Mouse (Mus musculus): ENCODE results near the gene Cdc42bpa.

DNA sequence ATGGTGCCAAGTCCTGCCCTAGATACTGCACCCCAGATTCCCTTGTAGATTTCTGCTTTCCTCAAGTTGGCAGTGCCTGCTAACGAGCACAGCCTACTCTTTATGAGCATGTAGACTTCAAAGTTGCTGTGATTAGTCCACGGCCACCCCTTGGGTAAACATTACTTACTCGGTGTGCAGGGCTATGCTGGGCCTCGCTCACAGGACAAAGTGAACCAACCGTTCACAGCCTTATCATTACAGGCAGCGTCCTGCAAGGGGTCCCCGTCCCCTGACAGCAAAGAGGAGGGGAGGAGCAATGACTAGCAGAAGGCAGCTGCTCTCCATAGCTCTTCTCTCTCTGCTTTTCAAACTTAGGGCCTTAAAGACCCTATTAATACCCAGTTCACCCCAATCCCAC lies 224.5 kb downstream of the Cdc42bpa start:
- no peak for TF ChIP-seq CTCF (IDR thresholded peaks at IDR 0.05; ENCODE audit: low read depth, low read length)
- no peak for TF ChIP-seq POLR2A (IDR thresholded peaks at IDR 0.05; ENCODE audit: borderline replicate concordance, low read depth, low read length)
